Mouse (Mus musculus) embryonic facial prominence, embryonic 10.5 days (tissue): Measurements from ENCODE around the gene Ufsp1. TPM values are rescaled to one million over a fixed set of nuclear protein-coding genes. Genes with fewer than 3 reads are reported as not detected.

Experiments
- DNase-seq: peaks from one replicate; pipeline ENCODE4 v3.0.0-alpha.2; 2017; ENCODE audit warnings: low spot score
- H3K27ac ChIP-seq: fragments of 300-500 bp; sonication (generic); replicated peaks from 2 replicates; pipeline ENCODE4 v1.5.1; 2016; ENCODE audit warnings: mild to moderate bottlenecking
- H3K27me3 ChIP-seq: fragments of 300-500 bp; sonication (generic); replicated peaks from 2 replicates; pipeline ENCODE4 v1.6.1; 2016; ENCODE audit warnings: low read depth, mild to moderate bottlenecking; ENCODE audit not compliant: poor library complexity, severe bottlenecking
- H3K36me3 ChIP-seq: fragments of 300-500 bp; sonication (generic); replicated peaks from 2 replicates; pipeline ENCODE4 v1.6.1; 2016; ENCODE audit warnings: mild to moderate bottlenecking, moderate library complexity
- H3K4me1 ChIP-seq: fragments of 300-500 bp; sonication (generic); 2 replicates; pipeline ENCODE4 v1.6.1; 2016
- H3K4me3 ChIP-seq: fragments of 300-500 bp; sonication (generic); 2 replicates; pipeline ENCODE4 v1.5.1; 2016; ENCODE audit warnings: mild to moderate bottlenecking, moderate library complexity
- H3K9me3 ChIP-seq: fragments of 300-500 bp; sonication (generic); 2 replicates; pipeline ENCODE4 v1.6.1; 2016; ENCODE audit warnings: mild to moderate bottlenecking
- WGBS: fragments of 180-500 bp; shearing (Covaris S2); methylation state at CpG from one replicate; pipeline ENCODE4 v1.1.7; 2016; 5-methylcytosine and 5-hydroxymethylcytosine counted together
- polyA plus RNA-seq: library from polyadenylated mRNA; unstranded; fragments of >200 nt; fragmentation: Nextera tagmentation; extraction: Ambion mirVana; gene quantifications from 2 replicates; pipeline ENCODE4 v1.2.1, GENCODE M21; 2016

Ufsp1 gene
- polyA plus RNA-seq, 1 experiment from 2014 or later, result 7.8 TPM

DNA sequence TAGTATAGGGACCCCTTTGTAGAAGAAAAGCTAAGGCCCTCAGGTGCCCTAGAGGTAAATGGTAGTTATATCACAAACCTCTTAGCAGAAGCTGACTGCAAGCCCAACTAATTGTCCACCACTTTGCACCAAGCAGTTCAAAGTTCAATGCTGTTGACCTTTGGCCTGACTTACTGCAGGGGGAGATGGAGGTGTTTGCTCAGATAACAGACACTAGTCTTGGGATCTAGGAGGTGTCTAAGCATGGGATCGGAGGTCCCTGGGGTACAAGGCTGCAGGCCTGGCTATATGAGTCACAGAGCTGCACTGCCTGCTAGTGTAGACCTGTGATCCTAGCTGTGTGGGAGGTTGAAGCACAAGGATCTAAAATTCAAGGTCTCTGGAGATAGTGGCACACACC, 24.1 kb downstream of the Ufsp1 start:
- H3K9me3 ChIP-seq, result no peaks in the 10 kb centered on the region
- peaks cover 54% of the 10 kb centered on the region for H3K36me3 ChIP-seq
- 84% methylated on average over 1 of the region's 1 CpGs for WGBS
- no peak overlapping the region for H3K27ac ChIP-seq
- H3K4me3 ChIP-seq, result no peak overlapping the region
- H3K4me1 ChIP-seq, result peaks cover 22% of the 10 kb centered on the region
- H3K27me3 ChIP-seq, result no peaks in the 10 kb centered on the region
- DNase-seq, result no peak

DNA sequence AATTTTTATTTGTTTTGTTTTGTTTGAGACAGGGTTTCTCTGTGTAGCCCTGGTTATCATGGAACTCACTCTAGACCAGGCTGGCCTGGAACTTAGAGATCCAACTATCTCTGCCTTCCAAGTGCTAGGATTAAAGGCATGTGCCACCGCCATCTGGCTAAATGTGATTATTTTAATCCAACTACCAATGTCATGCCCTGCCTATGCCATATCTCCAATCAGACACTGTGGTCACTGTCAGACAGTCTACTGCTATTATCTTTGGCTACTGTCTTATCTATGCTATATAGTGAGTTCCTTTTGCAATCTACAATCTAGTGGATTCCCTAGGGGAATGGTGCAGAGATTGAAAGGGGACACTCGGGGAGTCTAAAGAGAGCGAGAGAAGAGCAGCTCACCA, 26.6 kb downstream of the Ufsp1 start:
- Histone ChIP-seq H3K4me3 (no peak overlapping the region), H3K27ac (no peak overlapping the region), H3K27me3 (no peaks in the 10 kb centered on the region), H3K4me1 (no peaks in the 10 kb centered on the region), H3K9me3 (no peaks in the 10 kb centered on the region), H3K36me3 (peaks cover 74% of the 10 kb centered on the region)
- no peak for DNase-seq
- 95% methylated on average over 3 of the region's 3 CpGs for WGBS

DNA sequence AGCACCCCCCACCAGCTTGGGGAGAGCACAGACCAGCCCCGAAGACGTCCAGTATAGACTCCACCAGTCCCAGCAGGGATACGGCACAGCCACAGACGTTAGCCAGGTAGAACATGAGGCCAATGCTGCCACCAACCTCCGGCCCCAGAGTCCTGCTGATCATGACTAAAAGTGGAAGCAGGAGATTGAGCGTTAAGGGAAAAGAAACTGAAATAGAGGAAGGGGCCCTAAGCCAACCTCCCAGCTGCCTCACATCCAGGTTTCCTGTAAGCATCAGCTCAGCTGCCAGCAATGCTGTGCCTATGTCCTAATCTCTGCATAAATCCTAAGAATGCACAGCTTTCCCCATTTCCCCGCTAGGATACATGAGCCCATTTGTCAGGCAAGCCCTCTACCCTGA, 36.5 kb downstream of the Ufsp1 start:
- no peak overlapping the region for H3K4me3 ChIP-seq
- H3K36me3 ChIP-seq, result peaks cover 13% of the 10 kb centered on the region
- H3K4me1 ChIP-seq, result peaks cover 21% of the 10 kb centered on the region
- WGBS, result 87% methylated on average over 7 of the region's 7 CpGs
- H3K27ac ChIP-seq, result no peak overlapping the region
- H3K27me3 ChIP-seq, result no peaks in the 10 kb centered on the region
- no peaks in the 10 kb centered on the region for H3K9me3 ChIP-seq
- DNase-seq, result no peak

DNA sequence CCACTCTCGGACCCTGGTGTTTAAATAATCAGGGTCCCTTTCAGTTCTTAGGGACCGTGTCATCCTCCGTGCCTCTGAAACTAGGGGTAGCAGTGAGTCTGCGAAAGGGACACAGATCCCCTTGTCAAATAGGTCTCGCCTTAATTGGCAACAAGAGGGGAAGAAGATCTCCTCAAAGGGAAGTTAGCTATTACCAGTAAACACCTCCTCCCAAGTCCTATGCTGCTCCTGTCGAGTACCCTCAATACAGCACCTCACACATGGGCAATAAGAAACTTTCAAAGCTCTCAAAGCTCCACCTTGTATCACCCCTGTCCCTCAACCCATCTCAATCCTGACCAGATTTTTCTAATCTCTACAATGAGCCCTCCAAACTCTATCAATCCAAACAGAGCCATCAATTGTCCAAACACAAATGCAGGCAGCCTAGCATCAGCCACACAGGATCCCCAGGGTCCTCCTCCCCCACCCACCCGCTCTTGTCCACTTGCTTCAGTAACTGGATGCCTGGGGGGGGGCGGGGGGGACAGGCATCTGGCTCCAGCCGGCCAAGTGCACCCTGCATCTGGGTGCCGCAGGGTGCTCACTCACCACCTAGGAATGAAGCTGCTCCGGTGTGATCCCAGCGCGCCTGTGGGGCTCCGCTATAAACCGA, 38.6 kb downstream of the Ufsp1 start:
- H3K27me3 ChIP-seq, result no peaks in the 10 kb centered on the region
- no peaks in the 10 kb centered on the region; the same call in 1 of the 2 replicates for H3K36me3 ChIP-seq
- peaks cover 36% of the 10 kb centered on the region for H3K4me1 ChIP-seq
- DNase-seq, result no peak
- H3K4me3 ChIP-seq, result peak overlapping the region; percentile 83
- H3K27ac ChIP-seq, result peak overlapping the region; percentile 86
- H3K9me3 ChIP-seq, result no peaks in the 10 kb centered on the region
- 14% methylated on average over 15 of the region's 15 CpGs for WGBS

DNA sequence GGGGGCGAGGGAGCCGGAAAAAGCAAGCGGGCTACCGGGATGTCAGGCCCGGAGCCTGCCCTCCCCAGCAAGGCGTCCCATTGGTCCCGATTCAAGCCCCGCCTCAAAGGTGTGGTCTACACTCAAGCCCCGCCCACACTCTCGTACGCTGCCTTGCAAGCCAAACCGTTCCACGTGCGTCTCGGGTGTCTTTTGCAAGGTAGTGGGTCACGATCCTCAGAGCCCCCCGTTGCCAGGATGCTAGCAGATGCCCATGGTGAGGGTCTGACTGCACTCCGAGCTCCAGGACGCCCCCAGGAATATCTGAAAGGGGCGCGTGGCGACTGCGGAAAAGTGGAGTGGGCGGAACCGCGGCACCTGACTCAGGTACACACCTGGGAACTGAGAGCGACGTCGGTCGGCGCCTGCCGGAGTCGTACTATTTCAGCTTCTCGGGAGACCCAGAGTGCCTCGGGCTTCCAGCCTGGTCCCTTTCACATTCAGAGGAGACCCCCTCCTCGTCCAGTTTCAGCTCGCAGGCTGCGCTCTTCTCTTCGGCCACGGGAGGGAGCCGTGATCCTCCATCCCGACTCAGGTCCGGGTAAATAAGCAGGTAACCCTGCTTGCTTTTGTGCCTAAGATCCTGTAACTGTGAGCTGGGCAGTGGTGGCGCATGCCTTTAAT, 39.2 kb downstream of the Ufsp1 start, which contains the start of gene Slc12a9:
Gene Slc12a9, minus strand, starts transcription at position 86 of the 663 bp plus-strand sequence.
- peak; percentile 93 for DNase-seq
- Histone ChIP-seq H3K9me3 (no peaks in the 10 kb centered on the region), H3K4me3 (peak within 1 kb of the TSS; percentile 83), H3K27ac (peak within 1 kb of the TSS; percentile 86), H3K4me1 (peaks cover 42% of the 10 kb centered on the region), H3K27me3 (no peaks in the 10 kb centered on the region), H3K36me3 (no peaks in the 10 kb centered on the region)
- under 1% methylated on average over 44 of the region's 44 CpGs for WGBS

DNA sequence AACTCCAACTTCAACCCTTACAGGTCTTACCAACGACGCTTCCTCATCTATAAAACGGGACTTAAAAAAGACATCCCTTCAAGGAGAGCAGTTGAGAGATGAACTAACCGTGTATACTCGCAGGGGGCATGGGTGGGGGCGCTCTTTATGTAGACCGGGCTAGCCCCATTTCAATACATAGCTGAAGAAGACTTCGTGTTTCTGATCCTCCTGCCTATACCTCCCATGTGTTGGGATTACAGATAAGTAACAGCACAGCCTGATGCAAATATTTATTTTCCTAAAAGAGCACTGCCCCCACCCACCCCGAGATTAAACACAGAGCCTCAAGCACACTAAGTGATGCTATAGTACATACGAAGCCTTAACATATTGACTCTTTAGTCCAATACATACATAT, 39.9 kb downstream of the Ufsp1 start:
- Histone ChIP-seq H3K4me1 (peaks cover 48% of the 10 kb centered on the region), H3K27me3 (no peaks in the 10 kb centered on the region), H3K9me3 (no peaks in the 10 kb centered on the region), H3K27ac (no peak overlapping the region), H3K36me3 (no peaks in the 10 kb centered on the region), H3K4me3 (peak overlapping the region; percentile 83)
- no peak for DNase-seq
- WGBS, result 64% methylated on average over 10 of the region's 10 CpGs

- Histone ChIP-seq H3K9me3 (no peaks in the 10 kb centered on the region), H3K4me3 (no peak overlapping the region), H3K27ac (no peak overlapping the region), H3K27me3 (no peaks in the 10 kb centered on the region), H3K4me1 (peaks cover 56% of the 10 kb centered on the region), H3K36me3 (no peaks in the 10 kb centered on the region)
- DNase-seq, result no peak
- 73% methylated on average over 6 of the region's 6 CpGs for WGBS
Measured at GRCm38 (mm10) chr5:137335066-137335465, 40.6 kb downstream of the Ufsp1 start.

- Histone ChIP-seq H3K36me3 (no peaks in the 10 kb centered on the region), H3K4me3 (peak overlapping the region; percentile 57; the same call in 1 of the 2 replicates), H3K27me3 (no peaks in the 10 kb centered on the region), H3K27ac (peak overlapping the region; percentile 87; the same call in 1 of the 2 replicates), H3K4me1 (peaks cover 54% of the 10 kb centered on the region), H3K9me3 (no peaks in the 10 kb centered on the region)
- 42% methylated on average over 8 of the region's 8 CpGs for WGBS
- peak; percentile 44 for DNase-seq
Measured at GRCm38 (mm10) chr5:137337190-137337589, 42.8 kb downstream of the Ufsp1 start.

- WGBS, result under 1% methylated on average over 19 of the region's 19 CpGs
- Histone ChIP-seq H3K27me3 (no peaks in the 10 kb centered on the region), H3K9me3 (no peaks in the 10 kb centered on the region), H3K27ac (peak overlapping the region; percentile 87), H3K4me3 (peak overlapping the region; percentile 57), H3K36me3 (no peaks in the 10 kb centered on the region), H3K4me1 (peaks cover 43% of the 10 kb centered on the region)
- DNase-seq, result peak; percentile 91
Measured at GRCm38 (mm10) chr5:137338256-137338655, 43.8 kb downstream of the Ufsp1 start.

DNA sequence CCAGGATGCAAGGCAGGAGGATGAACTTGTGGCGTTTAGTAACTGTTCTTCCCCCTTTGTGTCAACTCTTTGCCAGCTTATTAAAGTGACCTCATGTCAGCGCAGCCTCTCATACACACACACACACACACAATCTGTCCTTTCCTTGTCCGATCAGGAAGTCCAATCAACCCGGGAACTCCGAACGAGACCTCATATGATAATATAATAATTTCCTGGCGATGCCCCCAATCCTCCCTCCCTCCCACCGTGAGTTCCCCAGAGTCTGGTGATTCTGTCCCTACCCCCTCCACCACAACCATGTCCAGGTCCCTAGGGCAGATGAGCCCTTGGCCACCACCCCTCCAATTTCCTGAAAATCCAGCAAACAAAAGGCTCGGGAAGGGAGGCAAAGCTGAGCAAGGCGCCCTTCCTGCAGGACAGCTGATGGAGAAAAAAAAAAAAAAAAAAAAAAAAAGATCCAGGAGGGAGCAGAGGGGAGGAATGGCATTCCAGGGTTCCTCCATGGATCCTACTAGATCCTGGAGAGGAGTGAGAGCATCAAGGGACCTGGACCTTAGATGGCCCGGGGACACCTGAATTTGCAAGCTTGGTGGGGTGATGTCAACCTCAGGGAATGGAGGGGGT, 44.3 kb downstream of the Ufsp1 start:
- Histone ChIP-seq H3K4me1 (peaks cover 38% of the 10 kb centered on the region), H3K36me3 (no peaks in the 10 kb centered on the region), H3K27ac (peak overlapping the region; percentile 87), H3K9me3 (no peaks in the 10 kb centered on the region), H3K4me3 (peak overlapping the region; percentile 57), H3K27me3 (no peaks in the 10 kb centered on the region)
- 2% methylated on average over 11 of the region's 11 CpGs for WGBS
- DNase-seq, result peak; percentile 45

- H3K27me3 ChIP-seq, result no peaks in the 10 kb centered on the region
- H3K36me3 ChIP-seq, result no peaks in the 10 kb centered on the region
- H3K27ac ChIP-seq, result peak overlapping the region; percentile 87
- peak; percentile 50 for DNase-seq
- H3K9me3 ChIP-seq, result no peaks in the 10 kb centered on the region
- H3K4me3 ChIP-seq, result peak overlapping the region; percentile 57
- H3K4me1 ChIP-seq, result peaks cover 35% of the 10 kb centered on the region
- WGBS, result 10% methylated on average over 22 of the region's 22 CpGs
Measured at GRCm38 (mm10) chr5:137339290-137339979, 45.0 kb downstream of the Ufsp1 start.

GRCm38 (mm10) chr5:137340222-137340621, 45.8 kb downstream of the Ufsp1 start:
- no peak for DNase-seq
- no peaks in the 10 kb centered on the region for H3K27me3 ChIP-seq
- H3K4me1 ChIP-seq, result peaks cover 35% of the 10 kb centered on the region
- H3K27ac ChIP-seq, result peak overlapping the region; percentile 87; the same call in 1 of the 2 replicates
- no peaks in the 10 kb centered on the region for H3K36me3 ChIP-seq
- H3K9me3 ChIP-seq, result no peaks in the 10 kb centered on the region
- peak overlapping the region; percentile 57; the same call in 1 of the 2 replicates for H3K4me3 ChIP-seq
- 74% methylated on average over 6 of the region's 6 CpGs for WGBS
